Mouse (Mus musculus): Measurements from ENCODE around the gene Atp6v0d1.
"Not testable (repeated sequence)": the region's sequence is repeated elsewhere in the genome, so short reads cannot be mapped to it uniquely, and the experiment has no call there.

Atp6v0d1 gene

DNA sequence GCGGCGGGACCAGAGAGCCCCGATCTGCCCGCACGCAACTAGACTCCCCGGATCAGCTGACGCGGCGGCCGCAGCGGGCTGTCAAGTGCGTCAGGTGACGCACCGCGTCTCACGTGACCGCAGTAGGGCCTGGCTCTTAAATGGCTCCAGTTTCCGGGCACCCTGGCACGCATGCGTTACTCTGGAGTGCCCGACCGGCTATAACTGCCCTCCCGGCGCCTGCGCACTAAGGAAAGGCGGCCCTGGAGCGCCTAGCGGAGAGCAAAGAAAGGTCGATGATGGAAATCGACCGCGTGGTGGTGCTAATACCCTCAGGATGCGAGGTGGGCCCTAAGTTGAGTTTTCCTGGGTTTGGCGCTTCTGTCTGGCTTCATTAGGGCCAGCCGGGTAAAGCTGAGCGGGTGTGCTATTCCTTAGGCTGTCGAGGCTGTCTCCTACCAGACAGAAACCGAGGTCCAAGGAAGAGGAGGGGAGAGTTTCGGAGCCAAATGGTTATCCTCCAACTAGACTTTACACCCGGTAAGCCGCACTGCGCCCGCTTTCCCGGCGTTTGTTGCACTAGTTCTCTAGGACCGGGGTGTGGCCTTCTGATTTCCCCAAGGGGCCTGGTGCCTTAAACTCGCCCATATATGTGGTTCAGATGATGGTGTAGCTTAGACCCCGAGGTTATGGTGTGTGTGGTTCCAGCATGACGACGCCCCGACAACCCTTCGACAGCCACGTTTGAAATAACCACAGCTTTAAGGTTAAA lies at the start of gene Atp6v0d1:
TSS of gene Atp6v0d1 (minus strand) at position 96 of the 751 bp plus-strand sequence.
- DNase-seq = peak; percentile 99 to 100

DNA sequence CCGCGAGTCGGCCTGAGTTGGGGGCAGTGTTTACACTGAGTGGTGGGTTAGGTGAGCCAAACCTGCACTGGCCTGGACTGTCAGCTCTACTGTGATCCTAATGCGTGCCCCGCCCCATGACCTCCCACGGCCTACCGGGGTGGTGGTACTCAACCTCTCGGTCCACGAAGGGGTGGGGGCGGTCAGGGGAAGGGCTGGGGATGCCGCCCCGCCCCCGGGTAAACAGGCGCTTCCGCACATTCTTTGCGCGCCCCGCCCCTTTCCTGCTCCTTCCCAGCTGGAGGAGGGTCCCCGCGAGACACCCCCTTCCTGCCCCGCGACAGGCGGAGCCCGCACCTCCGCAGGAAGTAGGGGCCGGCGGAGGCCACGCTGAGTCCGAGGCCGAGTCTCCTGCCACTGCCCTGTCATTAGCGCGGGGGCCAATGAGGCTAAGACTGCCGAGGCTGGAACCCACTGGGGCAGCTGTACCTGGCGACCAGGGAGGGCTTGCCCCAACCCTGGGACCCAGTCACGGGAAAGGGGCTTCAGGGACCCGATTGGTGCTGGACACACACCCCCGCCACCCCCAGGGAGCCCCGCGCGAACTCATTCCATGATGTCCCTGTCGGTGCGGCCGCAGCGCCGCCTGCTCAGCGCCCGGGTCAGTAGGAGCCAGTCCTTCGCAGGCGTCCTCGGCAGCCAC lies 48.1 kb upstream of the Atp6v0d1 start:
- DNase-seq = peak; percentile 42 to 56

DNA sequence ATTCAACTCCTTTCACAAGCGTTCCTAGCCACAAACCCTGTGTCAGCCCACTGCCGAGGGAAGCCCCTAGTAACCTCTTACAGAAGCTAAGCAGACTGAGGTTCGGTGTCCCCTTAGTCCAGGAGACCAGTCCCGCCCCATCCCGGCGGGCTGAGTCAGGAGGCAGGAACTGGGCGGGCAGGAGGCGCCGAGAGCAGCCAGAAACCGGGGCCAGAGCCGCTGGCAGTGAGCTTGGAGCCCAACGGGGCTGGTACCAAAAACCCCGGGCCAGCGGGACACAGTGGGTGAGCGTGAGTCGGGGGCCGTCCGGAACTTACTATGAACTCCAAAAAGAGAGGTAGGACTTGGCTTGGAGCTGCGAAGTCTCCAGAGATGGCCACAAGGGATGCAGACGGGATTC lies 47.2 kb upstream of the Atp6v0d1 start:
- peak; percentile 48 to 58 for DNase-seq

DNA sequence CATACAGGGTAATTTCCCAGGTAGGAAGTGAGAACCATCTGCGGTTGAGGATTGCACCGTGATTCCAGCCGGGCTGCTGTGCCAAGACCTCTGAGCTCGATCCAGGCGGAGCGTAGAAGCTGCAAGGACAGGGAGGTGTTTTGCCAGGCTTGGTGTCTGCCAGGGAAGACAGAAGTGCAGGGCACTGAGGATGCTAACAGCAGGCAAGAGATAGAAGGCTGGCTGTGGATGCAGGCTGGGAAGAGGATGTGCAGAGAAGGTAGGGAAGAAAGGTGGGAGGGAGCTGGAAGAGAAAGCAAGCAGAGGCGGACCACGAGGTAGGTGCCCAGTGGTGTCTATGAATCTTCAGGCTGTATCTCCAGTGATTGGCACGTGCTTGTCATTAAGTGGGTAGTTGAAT lies 46.0 kb upstream of the Atp6v0d1 start:
- peak; percentile 47 to 54 for DNase-seq

DNA sequence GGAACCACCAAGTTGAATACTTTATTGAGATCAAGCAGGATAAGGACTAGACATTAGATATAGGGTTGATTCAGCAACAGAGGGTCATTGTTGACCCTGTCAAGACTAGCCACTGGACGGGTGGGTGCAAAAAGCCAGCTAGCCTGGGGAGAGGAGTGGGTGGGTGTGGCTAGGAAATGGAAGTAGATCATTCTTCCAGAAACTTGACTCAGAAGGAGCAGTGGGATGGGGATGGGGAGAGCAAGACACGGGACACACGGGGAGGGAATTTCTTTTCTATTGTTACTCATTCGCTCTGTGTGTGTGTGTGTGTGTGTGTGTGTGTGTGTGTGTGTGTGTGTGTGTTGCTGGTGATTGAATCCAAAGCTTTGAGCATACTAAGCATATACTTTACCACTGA lies 43.9 kb upstream of the Atp6v0d1 start:
- DNase-seq = no peak

DNA sequence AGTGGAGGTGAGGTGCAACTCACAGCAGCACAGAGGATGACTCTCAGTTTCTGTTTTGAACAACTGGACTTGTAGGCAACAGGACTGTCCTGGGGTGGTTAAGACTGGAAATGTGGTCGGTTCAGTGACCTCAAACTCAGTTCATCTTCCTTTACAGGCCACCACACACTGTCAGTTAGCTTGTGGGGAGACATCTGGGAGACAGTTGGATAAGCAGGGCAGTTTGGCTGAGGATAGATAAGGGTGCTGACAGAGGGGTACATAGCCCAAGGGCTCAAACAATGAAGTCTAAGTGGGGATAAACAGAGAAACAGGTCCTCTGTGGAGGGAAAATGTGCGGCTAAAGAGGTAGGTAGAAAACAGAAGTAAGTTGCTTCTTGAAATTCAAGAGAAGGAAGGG lies 43.5 kb upstream of the Atp6v0d1 start:
- DNase-seq = no peak

DNA sequence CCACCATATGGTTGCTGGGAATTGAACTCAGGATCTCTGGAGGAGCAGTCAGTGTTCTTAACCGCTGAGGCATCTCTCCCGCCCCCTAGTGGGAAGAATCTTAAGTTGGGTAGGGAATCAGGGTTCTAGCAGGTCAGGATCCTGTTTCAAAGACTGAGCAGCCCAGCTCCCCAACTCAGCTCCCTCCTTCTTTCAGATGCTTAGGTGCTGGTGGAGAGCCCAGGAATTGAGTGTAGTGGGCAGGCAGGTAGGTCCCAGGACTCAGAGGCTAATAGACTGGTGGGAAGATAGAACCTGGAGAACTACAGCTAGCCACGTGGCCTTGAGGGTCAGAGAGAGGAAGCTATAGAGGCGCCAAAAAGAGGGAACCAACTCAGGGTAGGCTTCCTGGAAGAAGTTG lies 41.8 kb upstream of the Atp6v0d1 start:
- DNase-seq = peak; percentile 63 to 79

DNA sequence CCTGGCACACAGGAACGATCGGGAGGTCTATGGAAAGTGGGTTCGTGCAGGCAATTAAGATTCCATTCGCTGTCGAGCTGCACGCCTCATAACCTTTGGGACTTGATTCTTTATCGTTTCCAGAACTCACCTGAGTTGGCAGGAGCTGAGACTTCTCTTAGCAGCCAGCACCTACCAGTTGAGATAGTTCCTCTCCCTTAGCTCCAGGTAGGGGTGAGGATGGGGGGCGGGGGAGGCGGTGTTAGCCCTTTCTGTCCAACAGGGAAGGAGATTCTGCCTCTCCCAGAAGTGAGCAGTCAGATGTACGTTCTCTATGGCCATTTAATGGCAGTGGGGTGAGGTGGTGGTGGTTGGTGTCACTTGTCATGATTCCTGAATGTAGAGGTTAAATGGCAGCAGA lies 41.2 kb upstream of the Atp6v0d1 start:
- DNase-seq = peak; percentile 46 to 47

DNA sequence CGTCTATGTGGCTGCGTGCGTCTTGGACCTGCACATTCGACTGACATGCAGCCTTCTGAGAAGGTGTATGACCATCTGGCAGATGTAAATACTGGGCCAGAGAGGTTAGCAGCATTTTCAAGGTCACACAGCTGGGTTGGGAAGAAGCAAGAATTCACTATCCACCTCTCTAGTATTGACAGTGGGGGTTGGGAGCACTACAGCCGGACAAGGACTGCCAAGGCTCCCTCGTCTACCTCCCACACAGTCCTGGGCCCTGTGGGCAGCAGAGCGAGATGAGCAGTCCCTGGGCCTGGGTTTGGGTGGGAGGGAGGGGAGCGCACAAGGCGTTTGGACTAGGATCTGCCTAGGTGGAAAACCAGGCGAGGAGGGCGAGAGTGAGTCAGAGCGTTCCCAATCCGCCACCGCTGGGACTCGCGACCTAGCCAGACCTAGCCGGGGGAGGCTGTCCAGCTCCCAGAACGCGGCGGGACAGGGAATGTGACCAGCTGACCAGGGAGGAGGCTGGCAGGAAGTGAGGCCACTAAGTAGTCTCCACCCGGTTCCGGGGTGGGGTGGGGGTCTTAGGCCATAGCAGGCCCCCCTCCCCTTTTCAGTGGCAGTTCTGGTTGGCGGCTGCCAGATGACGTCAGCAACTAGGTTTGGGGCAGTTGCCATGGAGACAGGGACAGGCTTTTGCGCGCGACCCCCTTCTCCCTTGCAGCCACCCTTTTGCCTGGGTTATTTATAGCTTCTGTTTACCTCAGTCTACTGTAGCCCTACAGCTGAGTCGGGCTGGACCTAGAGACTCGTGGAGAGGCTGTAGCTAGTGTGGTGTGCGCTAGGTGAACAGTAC lies 40.6 kb upstream of the Atp6v0d1 start:
- peak; percentile 93 to 95 for DNase-seq

DNA sequence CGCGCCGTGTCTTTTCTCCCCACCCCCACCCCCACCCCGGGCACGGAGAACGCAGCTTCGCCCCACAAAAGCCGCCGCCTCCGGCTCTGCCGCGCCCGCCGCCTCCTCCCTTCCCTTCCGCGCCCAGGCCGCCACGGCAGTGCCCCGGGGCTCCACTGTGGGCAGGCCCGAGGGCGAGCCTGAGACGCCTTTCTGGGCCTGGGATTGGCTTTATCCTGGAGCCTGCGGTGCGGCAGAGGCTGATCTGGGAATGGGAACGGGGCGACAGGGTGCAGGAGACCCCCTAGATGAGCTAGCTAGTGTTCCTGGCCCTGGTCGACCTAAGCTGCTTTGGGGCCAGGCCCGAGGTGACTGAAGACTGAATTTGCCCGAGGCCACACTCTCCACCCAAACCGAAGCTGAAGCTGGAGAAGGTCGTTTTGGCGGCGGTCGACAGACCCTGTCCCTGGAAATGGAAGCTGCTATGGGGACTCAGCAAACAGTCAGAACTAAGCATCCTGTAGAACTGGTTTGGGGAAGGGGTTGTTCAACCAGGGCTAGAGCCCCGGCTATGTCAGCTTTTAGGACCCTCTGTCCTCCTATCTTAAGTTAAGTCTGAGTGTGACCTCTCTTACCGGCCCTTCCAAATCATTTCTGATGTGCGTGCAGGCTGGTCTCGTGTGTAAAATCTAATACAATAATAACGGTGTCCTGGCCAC lies 39.8 kb upstream of the Atp6v0d1 start:
- peak; percentile 64 to 74 for DNase-seq

DNA sequence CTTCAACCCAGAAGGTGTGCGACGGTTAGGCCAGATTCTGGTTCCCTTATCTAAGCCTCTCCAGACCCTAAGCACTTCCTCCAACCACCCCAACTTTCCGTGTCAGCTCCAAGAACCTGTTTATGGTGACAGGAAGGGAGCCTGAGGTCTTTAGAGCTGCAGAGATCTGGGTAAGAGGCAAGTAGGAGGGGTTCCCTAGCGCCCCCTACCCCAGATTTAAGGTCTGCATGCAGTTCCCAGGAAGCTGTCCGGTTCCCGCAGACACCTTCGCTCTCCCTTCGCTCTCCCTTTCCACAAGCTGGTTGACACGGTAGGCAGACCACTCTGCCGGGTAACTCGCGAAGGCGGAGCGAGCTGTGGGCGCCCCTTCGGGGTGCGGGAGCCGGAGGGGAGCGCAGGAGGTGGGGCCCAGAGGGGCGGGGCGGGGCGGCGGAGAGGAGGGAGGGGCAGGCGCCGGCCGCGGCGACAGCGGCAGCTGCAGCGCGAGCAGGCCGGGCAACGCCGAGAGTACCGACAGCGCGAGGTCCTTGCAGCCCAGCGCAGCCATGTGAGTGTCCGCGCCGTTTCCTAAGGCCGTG lies 39.0 kb upstream of the Atp6v0d1 start, which contains the start of gene Ripor1:
TSS of gene Ripor1 (plus strand) at position 452 of the 578 bp plus-strand sequence.
- peak; percentile 89 to 93 for DNase-seq

DNA sequence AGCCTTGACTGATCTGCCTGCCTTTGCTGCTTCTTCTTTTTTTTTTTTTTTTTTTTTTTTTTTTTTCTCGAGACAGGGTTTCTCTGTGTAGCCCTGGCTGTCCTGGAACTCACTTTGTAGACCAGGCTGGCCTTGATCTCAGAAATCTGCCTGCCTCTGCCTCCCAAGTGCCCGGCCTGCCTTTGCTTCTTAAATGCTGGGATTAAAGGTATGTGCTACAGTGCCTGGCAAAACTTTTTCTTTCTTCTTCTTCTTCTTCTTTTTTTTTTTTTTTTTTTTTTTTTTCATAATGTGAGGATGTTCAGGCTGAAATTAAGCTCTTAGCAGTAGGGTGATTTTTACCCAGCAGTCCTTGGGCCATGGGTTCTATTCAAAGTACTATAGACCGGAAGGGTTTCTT lies 36.7 kb upstream of the Atp6v0d1 start:
- DNase-seq = not testable (repeated sequence)

DNA sequence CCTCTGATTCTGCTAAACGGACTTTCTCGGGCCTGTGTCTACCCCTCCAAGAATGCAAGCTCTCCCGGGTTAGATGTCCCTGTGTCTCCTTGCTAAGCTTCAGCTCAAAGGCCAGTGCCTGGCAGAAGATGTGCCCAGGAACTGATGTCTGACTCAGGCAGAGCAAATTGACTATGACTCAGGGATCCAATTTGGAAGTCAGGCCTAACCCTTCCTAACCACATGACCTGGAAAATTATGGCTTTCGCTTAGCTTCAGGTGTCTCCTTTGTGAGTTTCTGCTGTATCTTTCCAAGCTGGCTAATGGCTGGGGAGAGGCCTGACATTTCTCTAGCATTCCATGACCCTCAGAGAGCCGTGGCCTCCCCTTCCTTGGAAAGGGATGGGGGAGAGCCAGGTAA lies 35.5 kb upstream of the Atp6v0d1 start:
- DNase-seq = no peak

DNA sequence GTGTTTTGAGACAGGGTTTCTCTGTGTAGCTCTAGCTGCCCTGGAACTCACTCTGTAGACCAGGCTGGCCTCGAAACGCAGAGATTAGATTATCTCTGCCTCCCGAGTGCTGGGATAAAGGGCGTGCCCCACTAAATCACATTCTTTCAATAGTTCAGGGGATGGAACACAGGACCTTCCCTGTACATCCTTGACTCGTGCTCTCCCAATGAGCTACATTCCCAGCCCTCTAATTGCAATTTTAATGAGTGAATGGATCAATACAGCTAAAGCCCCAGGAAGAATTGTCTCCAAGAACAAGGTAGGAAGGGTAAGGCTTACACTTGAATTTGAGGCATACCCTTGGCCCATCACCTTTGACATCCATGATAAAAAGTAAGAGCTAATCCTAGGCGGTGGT lies 32.9 kb upstream of the Atp6v0d1 start:
- DNase-seq = no peak

DNA sequence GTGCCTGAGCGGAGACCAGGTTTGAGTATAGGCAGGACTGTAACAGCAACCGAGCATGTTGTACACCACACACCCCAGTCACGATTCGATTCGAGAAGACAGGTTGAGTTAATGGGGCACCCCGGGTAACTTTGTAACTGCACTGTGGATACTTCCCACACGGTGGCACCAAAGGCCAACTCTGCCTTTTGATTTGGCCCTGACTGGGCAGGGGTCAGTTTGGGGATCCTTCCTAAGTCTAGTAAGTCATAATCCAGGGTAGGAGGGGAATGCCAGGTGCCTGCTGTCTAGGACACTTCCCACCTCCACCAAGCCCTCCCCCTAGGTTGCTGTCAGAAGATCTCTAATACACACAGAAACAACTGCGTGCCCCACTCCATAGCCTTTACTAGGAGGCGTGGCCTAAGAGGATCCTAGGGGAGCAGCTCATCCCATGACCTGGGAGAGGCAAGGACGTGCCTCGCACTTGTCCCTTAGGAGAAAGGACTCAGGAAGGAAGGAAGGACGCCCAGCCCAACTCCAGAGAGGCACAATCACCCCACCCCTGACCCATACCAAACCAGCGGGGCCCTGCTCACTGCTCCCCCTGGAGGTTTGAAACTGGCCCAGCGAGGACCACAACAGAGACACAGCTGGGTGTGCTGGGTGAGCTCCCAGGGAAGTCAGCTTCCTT lies 30.7 kb upstream of the Atp6v0d1 start:
- peak; percentile 61 to 71 for DNase-seq

DNA sequence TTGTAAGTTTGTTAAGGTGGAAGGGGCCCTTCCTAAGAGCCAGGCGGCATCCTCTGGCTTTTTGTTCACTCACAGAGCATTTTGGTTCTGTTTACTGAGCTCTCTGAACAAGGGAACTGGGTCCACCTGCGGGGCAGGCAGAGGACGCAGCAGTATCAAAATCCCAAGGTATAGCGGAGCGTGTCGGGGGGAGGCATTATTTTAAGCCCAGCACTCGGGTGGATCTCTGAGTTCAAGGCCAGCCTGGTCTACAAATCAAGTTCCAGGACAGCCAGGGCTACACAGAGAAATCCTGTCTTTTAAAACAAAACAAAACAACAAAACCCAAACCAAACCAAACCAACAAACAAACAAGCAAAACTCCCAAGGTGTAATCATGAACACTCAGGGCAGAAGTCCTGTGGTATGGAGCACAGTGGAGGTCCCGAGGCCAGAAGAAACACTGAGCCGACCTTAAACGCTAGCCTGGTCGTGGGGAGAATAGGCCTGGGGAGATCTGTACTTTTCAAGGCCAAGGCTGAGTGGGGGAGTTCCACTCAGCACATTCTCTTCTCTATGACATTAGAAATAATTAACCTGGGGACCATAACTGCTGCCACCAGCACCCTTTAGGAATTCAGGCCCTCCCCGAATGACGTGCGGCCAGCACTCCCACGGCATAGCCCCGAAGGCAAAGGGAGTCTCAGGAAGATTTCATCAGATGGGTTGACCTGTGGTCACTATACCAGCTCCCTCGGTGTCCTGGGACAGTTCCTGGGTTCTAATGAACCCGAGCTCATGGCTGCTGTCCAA lies 28.8 kb upstream of the Atp6v0d1 start:
- no peak for DNase-seq

DNA sequence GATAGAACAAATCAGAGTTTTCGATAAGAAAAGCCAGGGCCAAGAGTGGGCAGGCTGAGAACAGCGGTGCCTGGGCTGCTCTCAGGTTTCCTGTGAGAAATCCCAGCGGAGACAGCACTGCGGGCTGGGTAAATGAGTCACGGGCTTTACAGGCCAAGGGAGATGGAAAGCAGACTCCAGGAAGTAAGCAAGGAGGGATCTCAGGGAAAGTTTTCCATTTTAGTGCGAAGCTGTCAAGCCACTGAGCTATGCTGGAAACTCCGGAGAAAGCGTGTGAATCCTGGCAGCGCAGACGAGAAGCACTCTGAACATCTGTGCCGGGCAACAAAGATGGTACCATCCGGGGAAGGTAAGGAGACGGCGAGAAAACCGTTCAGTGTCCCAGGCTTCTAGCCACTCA lies 28.0 kb upstream of the Atp6v0d1 start:
- DNase-seq = no peak

DNA sequence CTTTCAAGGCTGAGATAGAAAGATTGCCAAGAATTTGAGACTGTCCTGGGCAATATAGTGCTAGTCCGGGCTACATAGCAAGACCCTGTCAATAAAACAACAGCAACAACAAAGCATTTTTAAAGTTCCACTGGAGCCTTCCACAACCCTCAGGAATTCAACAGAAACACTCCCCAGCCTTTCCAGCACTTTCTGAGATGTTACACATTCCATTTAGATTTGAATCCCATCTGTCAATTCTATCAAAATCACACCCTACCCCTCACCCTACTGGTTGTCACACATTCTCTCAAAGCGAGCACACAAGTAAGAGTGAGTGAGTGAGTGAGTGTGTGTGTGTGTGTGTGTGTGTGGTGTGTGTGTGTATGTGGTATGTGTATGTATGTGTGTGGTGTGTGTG lies 26.6 kb upstream of the Atp6v0d1 start:
- no peak for DNase-seq

DNA sequence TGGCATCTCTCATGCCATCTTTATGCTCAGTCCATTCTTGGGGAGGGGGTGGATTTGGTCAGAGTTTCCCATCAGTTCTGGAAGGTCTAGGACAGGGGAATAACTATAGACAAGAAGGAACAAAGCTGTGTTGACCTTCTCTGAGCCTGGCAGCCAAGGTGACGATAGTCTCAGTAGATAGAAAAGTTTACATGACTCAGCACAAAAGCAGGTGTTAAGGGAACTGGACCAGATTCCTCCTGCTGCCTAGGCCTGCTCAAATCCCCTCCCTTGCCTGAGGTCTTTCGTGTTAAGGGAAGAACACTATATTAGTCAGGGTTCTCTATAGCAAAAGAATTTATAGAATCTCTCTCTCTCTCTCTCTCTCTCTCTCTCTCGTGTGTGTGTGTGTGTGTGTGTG lies 13.9 kb upstream of the Atp6v0d1 start:
- DNase-seq = no peak

DNA sequence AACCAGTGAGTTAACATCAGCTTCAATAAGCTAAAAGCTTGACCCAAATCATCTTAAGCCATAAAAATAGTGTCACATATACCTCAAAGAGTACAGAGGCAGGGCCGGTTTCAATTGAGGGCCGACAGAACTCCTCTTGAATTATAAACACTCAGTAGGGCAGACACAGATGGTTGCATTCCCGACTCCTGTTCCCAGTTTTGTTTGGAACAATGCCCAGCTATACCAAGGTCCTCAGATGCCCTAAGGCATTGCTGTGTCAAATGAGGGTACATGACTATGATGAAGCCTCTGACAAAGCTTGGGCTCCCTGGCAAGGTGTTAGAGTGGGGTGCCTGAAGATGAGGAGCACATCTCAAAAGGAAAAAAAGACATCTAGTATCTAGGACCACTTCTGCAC lies 9.7 kb upstream of the Atp6v0d1 start:
- DNase-seq = peak; percentile 41 to 65

DNA sequence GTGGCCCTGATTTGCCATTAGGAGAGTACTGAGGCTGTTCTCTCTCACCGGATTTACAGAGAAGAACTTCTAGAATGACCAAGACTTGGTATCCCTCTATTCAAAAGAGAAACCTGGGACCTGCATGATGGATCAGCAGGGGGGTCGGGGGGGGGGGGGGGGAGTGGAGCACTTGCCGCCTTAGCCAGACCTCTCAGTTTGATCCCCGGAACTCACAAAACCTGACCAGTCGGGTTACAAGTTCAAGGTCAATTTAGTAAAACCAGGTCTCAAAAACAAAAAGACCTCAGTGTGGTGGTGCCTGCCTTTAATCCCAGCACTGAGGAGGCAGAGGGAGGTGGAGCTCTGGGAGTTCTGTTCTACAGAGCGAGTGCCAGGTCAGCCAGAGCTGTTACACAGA lies 8.9 kb upstream of the Atp6v0d1 start:
- DNase-seq = no peak

Data from cerebellum, postnatal 10 days (tissue).